Mouse (Mus musculus): ENCODE results near the gene Rasl10a. TPM values are rescaled to one million over a fixed set of nuclear protein-coding genes. Genes with fewer than 3 reads are reported as not detected.
A peak's percentile ranks its signal among the peaks of the same experiment; 100 is the strongest.

The Rasl10a gene
- total RNA-seq, 1 experiment from 2014 or later = 0.30 TPM

GRCm38 (mm10) chr11:5052200-5052854, 5.6 kb upstream of the Rasl10a start:
- no peak for DNase-seq

- DNase-seq = no peak
Measured at GRCm38 (mm10) chr11:5054151-5054550, 3.8 kb upstream of the Rasl10a start.

DNA sequence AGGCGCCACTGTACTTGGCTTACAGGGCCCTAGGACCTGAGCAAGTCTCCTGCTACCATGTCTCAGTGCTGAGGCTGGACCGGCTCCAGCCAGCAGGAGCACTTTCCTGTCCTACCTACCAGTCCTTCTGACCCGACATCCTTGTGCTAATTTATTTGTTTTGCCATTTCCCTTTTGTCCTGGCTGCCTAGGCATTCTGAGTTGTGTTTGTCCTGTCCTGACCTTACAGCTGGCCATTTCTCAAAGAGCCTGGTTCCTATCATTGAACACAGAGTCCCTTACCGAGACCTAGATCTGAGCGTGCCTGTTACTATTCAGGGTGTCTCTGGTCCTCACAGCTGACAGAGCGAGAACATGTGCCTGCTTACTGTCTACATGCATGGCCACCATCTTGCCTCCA, 3.1 kb upstream of the Rasl10a start:
- DNase-seq = no peak

- no peak for DNase-seq
Measured at GRCm38 (mm10) chr11:5055945-5056938, 1.7 kb upstream of the Rasl10a start.

DNA sequence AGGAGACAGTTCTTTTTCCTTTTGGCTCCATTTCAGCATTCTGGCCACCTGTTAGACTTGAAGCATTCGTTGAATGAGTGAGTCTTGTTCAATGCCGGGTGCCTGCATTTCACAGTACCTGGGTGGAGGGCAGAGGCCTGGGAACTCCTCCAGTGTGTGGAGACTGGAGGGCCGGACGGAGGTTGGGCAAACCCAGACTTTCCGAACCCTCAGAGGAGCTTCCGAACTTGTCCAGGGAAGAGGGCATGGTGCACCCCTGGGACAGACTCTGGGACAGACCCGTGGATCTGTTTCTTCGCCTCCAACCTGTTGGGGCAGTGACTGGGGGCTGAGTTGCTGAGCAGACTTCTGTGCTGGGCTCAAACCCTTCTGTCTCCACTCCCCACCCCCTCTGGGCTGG, 864 bp upstream of the Rasl10a start:
- no peak for DNase-seq

GRCm38 (mm10) chr11:5057541-5057855, 430 bp upstream of the Rasl10a start:
- DNase-seq = no peak

GRCm38 (mm10) chr11:5058783-5059182, 855 bp downstream of the Rasl10a start:
- DNase-seq = no peak

GRCm38 (mm10) chr11:5059230-5059629, 1.3 kb downstream of the Rasl10a start:
- DNase-seq = no peak

DNA sequence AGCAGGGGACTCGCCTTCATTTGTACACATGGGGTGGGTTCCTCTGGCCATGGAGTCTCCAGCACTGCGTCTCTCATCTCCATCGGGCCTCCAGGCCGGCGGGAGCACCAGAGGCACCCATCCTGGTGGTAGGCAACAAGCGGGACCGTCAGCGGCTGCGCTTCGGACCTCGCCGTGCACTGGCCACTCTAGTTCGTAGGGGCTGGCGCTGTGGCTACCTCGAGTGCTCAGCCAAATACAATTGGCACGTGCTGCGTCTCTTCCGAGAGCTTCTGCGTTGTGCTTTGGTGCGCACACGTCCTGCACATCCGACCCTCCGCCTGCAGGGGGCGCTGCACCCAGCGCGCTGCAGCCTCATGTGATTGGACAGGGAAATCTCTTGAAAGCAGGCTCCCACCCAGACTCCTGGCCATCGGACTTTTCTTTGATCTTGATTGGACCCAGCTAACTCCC, 1.8 kb downstream of the Rasl10a start:
- DNase-seq = peak; percentile 73

GRCm38 (mm10) chr11:5060756-5061412, 3.0 kb downstream of the Rasl10a start:
- no peak for DNase-seq

GRCm38 (mm10) chr11:5061413-5062139, 3.6 kb downstream of the Rasl10a start:
- peak; percentile 97 for DNase-seq

DNA sequence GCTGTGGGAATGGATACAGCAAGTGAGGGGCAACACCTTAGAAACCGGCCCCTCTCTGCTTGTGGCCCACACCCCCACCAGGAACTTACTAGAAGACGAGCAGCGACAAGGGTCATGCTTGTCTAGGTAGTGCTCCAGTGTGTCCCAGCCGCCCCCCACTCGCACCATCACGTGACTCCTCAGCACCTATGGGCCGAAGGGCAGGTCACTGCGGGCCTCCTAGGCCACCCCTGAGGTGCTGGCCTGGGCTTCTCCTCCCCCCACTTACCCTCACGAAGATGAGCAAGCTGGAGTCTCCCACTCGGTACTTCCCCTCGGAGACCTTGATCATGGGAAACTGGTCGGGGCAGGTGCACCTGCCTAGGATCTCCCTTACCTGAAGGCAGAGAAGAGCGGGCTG, 4.4 kb downstream of the Rasl10a start:
- no peak for DNase-seq

- DNase-seq = no peak
Measured at GRCm38 (mm10) chr11:5062860-5063505, 5.1 kb downstream of the Rasl10a start.

- peak; percentile 45 for DNase-seq
Measured at GRCm38 (mm10) chr11:5063561-5064281, 5.8 kb downstream of the Rasl10a start.

DNA sequence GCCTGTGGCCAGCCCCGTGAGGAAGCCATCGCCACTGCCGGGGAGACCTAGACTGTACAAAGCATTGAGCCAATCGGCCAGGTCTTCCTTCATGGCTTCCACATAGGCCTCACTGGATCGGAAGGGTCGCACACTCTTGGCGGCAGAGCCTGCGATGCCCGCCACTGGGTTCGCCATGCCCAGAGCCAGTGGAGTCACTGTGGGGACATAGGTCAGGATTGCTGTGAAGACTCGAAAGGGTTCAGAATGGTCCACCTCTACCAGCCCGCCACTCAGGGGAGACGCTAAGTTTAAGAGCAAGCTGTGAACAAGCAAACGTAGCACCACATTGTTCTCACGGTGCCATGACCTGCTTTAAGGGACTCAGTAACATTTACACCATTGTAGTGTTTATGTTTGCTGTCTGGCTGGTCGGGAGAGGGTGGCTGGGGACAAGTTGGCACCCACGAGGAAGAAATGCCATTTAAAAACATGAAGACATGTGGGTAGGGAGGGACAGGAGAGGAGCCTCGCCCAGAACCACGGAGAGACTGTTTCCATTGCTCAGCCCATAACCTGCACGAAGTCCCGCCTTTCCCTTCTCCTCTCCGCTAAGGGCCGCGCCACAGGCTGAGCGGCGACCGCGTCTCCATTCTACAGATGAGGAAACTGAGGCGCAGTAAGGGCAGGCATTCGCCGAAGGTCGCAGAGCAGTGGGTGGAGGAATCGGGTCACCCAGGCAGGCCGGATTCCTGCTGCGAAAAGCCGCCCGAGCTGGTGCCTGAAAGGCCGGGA, 6.5 kb downstream of the Rasl10a start:
- no peak for DNase-seq

DNA sequence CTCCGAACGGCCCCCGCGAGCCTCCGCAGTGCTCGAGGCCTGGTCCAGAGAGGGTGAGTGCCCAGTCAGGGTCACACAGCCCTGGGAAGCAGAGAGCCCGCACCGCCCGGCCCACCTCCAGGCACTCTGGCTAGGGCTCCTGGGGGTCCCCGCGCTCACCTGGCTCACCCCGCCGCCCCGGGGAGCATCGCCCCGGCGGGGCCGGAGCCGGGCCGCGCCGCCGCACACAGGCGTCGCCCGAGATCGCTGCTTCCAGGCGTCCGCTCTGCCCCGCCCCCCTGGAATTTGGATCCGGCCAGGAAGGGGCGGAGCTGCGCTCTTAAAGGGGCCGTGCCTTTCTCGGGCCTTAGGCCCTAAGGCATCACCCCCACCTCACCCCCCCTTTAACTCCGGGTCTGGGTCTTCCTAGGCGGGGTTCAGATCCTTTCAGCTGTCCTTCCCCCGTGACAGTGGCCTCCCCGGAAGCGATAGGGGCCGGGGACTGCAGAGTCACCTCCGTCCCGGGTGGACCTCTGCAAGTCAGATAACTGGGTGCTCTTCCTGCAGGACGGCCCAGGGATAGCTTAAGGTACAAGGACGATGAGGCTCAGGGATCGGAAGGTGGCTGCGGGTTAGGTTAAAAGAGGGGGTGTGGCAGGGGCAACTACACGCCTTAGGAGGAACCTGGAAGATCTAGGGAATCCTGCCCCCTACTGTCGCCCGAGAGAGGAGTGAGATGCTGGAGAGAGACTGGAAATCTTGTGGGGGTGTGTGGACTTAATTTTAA, 7.3 kb downstream of the Rasl10a start, which contains the start of gene Gas2l1:
Gas2l1 (minus strand) TSS at position 272 of the 766 bp plus-strand sequence.
- peak; percentile 95 for DNase-seq

DNA sequence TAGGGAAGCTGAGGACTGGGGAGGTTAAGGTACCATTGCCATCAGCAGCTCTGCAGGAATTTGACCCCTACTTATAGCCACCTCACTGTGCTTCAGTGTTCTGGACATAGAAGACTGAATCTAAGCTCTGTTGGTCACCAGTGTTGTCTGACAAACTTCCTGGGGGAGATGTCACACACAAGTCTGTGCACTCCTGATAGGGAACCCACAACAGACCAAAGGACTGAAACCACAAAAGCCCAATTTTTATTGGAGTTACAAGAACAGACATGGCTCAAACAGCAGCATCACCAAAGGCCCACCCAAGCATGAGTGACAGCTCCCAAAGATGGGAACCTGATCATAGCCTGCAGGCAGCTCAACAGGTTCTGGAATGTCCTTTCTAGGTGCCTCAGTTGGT, 9.1 kb downstream of the Rasl10a start:
- no peak for DNase-seq

DNA sequence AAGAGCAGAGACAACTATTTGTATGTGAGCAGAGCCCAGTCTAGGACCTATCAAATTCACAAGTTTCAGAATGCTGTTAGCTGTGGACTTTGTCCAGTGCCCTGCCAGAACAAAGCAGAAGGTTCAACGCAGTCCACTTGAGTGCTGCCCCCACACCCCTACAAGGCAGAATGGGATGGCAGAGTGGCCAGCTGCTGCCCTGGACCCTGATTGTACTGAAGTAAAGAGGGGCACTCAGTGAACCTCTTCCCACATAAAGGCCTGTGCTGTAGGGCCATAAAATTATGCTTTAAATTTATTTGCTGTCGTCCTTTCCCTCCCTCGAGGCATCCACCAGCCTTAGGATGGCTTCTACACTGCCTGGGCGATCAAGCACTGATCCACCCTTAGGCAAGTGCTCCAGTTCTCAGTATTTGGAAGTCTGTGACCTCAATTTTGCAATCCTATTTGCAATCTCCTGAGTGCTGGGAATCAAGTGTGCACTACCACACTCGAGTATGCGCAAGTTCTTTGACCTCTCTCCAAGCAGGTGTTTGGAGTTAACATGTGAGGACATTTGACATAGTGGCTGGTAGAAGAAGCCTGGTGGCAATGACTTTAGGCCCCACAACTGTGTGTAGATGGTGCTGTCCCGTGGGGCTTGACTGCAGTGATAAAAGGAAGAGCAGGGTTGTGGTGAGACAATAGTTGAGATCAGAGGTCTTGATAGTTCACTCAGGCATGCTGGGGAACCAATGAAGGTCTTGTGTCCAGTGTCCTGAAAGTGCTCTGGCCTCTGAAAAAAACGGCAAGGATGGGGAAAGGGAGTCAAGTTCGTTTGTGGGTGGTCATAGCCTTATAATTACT, 10.4 kb downstream of the Rasl10a start:
- peak; percentile 31 for DNase-seq

Data from adrenal gland, postnatal 14 days (tissue).